8 mouse cellular contexts compared by ENCODE assay signal in the genomic region with DNA sequence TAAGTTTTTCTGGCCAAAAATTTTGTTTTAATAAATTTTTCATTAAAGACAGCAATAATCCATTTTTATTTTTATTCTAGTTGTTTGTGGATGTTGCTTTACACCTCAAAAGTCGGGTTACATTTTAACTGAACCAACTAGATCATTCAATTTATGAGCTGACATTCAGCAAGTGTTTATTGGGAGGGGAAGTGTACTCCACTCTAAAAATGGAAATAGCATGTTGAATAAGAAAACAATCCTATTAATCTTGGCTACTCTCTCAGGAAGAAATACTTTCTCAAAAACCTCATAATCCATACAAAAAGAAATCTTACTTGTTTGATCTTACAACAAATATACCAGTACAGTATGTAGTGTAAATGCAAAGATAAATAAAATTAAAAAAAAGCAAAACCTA. TPM values are rescaled to one million over a fixed set of nuclear protein-coding genes. Genes with fewer than 3 reads are reported as not detected.
DNase-seq lines count a peak whose midpoint lies in the region; ATAC-seq and TF ChIP-seq lines count a peak whose summit lies in the region.

No protein-coding gene starts in this region.

- peak overlapping the region; percentile 71 for H3K4me3 ChIP-seq in heart, postnatal 0 days (ENCODE audit: low read depth, low read length)
- H3K4me3 ChIP-seq in bone marrow macrophage, adult 2 months (ENCODE audit: insufficient read depth, low read length): peak overlapping the region; percentile 97; the same call in 1 of the 2 replicates
- peak overlapping the region; percentile 86 for H3K4me3 ChIP-seq in hindbrain, embryonic 15.5 days
- peak overlapping the region; percentile 60 for H3K4me3 ChIP-seq in midbrain, embryonic 13.5 days (replicated peaks)

- intact Hi-C loops in heart, postnatal 25 days (cut with DNase I): loop anchor here (10.0 kb wide), 2 partner anchors 188 to 258 kb away; a partner anchor contains a TSS

- 32% methylated on average over 1 of the region's 1 CpGs for WGBS in heart, postnatal 0 days
- WGBS in hindbrain, embryonic 15.5 days: 50% methylated on average over 1 of the region's 1 CpGs
- WGBS in midbrain, embryonic 13.5 days: 58% methylated on average over 1 of the region's 1 CpGs

- peak; percentile 8 for DNase-seq in heart, postnatal 0 days (ENCODE audit: low spot score)
- no peak for DNase-seq in heart, postnatal 25 days (ENCODE audit: low spot score)
- DNase-seq in urinary bladder, postnatal 14 days (ENCODE audit: low spot score): no peak
- no peak for DNase-seq in frontal cortex, postnatal 36 days (ENCODE audit: low spot score in 2 of 2)
- DNase-seq in MN1 (ENCODE audit: low spot score): no peak

- H3K9me3 ChIP-seq in heart, postnatal 0 days (replicated peaks; ENCODE audit: control insufficient read depth, low read length): no peaks in the 10 kb centered on the region
- H3K9me3 ChIP-seq in hindbrain, embryonic 15.5 days: no peaks in the 10 kb centered on the region
- H3K9me3 ChIP-seq in midbrain, embryonic 13.5 days: no peaks in the 10 kb centered on the region

- no peak for ATAC-seq in heart, postnatal 0 days (ENCODE audit: insufficient read depth, low read depth)
- no peak for ATAC-seq in hindbrain, embryonic 15.5 days (ENCODE audit: low FRiP score, low read depth)
- no peak for ATAC-seq in midbrain, embryonic 13.5 days

- H3K9ac ChIP-seq in heart, postnatal 0 days (replicated peaks; ENCODE audit: low read depth, low read length): peak overlapping the region; percentile 80
- H3K9ac ChIP-seq in hindbrain, embryonic 15.5 days: no peak overlapping the region
- no peak overlapping the region for H3K9ac ChIP-seq in midbrain, embryonic 13.5 days (replicated peaks)

- H3K27me3 ChIP-seq in heart, postnatal 0 days (ENCODE audit: control insufficient read depth, insufficient read depth, low read length): no peaks in the 10 kb centered on the region
- no peaks in the 10 kb centered on the region for H3K27me3 ChIP-seq in hindbrain, embryonic 15.5 days
- no peaks in the 10 kb centered on the region for H3K27me3 ChIP-seq in midbrain, embryonic 13.5 days

- peaks cover 10% of the 10 kb centered on the region for H3K4me1 ChIP-seq in heart, postnatal 0 days (ENCODE audit: control insufficient read depth, insufficient read depth)
- H3K4me1 ChIP-seq in bone marrow macrophage, adult 2 months (ENCODE audit: control insufficient read depth, insufficient read depth, low read length): peaks cover 13% of the 10 kb centered on the region
- H3K4me1 ChIP-seq in hindbrain, embryonic 15.5 days (replicated peaks): peaks cover 24% of the 10 kb centered on the region
- peaks cover 30% of the 10 kb centered on the region for H3K4me1 ChIP-seq in midbrain, embryonic 13.5 days (replicated peaks)

- peak overlapping the region; percentile 99 for H3K27ac ChIP-seq in heart, postnatal 0 days (ENCODE audit: low read depth)
- peak overlapping the region; percentile 100 for H3K27ac ChIP-seq in bone marrow macrophage, adult 2 months (ENCODE audit: insufficient read depth, low read depth, low read length)
- peak overlapping the region; percentile 98 for H3K27ac ChIP-seq in hindbrain, embryonic 15.5 days (replicated peaks)
- H3K27ac ChIP-seq in midbrain, embryonic 13.5 days: 0 out of 2 replicates have a peak overlapping the region, but pooled peaks have one; percentile 95

- H3K4me2 ChIP-seq in heart, postnatal 0 days (ENCODE audit: low read depth, low read length): peak overlapping the region; percentile 67
- peak overlapping the region; percentile 63 for H3K4me2 ChIP-seq in hindbrain, embryonic 15.5 days
- H3K4me2 ChIP-seq in midbrain, embryonic 13.5 days (replicated peaks): peak overlapping the region; percentile 62

- H3K36me3 ChIP-seq in heart, postnatal 0 days (replicated peaks; ENCODE audit: control insufficient read depth, insufficient read depth, low read length): no peaks in the 10 kb centered on the region
- H3K36me3 ChIP-seq in hindbrain, embryonic 15.5 days: no peaks in the 10 kb centered on the region
- H3K36me3 ChIP-seq in midbrain, embryonic 13.5 days: no peaks in the 10 kb centered on the region; the same call in 1 of the 2 replicates

- TF ChIP-seq CTCF in heart, postnatal 0 days (IDR thresholded peaks at IDR 0.05; ENCODE audit: low read depth): no peak
- no peak for TF ChIP-seq CTCF in bone marrow macrophage, adult 2 months (IDR thresholded peaks at IDR 0.05; ENCODE audit: low read depth, low read length)

- no peak for TF ChIP-seq EP300 in heart, postnatal 0 days (IDR thresholded peaks at IDR 0.05; ENCODE audit: low read depth)

- no peak for TF ChIP-seq POLR2A in bone marrow macrophage, adult 2 months (IDR thresholded peaks at IDR 0.05; ENCODE audit: borderline replicate concordance, low read depth, low read length)

RNA-seq across cellular contexts. Expression of a gene that starts 1.0 kb away (rescaled TPM):
- total RNA-seq in heart, postnatal 0 days (2014; rRNA removed; ENCODE audit: low replicate concordance): 18.9 and 23.6 TPM in 2 replicates
- 17.6 and 17.8 TPM in 2 replicates for polyA plus RNA-seq in heart, postnatal 0 days (2015; fragmentation: Nextera tagmentation; extraction: Ambion mirVana)
- 10 to 100 TPM; 16.2 to 17.4 TPM for total RNA-seq in heart, postnatal 25 days (2021)
- 14.8 and 15.4 TPM in 2 replicates for polyA plus RNA-seq in bone marrow macrophage, adult 2 months (2012; ENCODE audit: insufficient read depth, insufficient read length, missing spikeins)
- polyA plus RNA-seq in hindbrain, embryonic 15.5 days (2015; fragmentation: Nextera tagmentation; extraction: Ambion mirVana): 50.5 and 50.9 TPM in 2 replicates
- 64.4 and 64.8 TPM in 2 replicates for polyA plus RNA-seq in midbrain, embryonic 13.5 days (2015; fragmentation: Nextera tagmentation; extraction: Ambion mirVana)

RNA-seq across cellular contexts. Expression of a gene that starts 1.2 kb away (rescaled TPM):
- 107 and 193 TPM in 2 replicates for total RNA-seq in heart, postnatal 0 days (2014; rRNA removed; ENCODE audit: low replicate concordance)
- 495 and 540 TPM in 2 replicates for polyA plus RNA-seq in heart, postnatal 0 days (2015; fragmentation: Nextera tagmentation; extraction: Ambion mirVana)
- 10 to 100 TPM; 83.8 to 97.6 TPM for total RNA-seq in heart, postnatal 25 days (2021)
- 89.1 and 109 TPM in 2 replicates for polyA plus RNA-seq in bone marrow macrophage, adult 2 months (2012; ENCODE audit: insufficient read depth, insufficient read length, missing spikeins)
- 690 and 735 TPM in 2 replicates for polyA plus RNA-seq in hindbrain, embryonic 15.5 days (2015; fragmentation: Nextera tagmentation; extraction: Ambion mirVana)
- polyA plus RNA-seq in midbrain, embryonic 13.5 days (2015; fragmentation: Nextera tagmentation; extraction: Ambion mirVana): 1,097 and 1,253 TPM in 2 replicates
